Comparison of ENCODE assay signal across 10 mouse cellular contexts in genomic region chr1:132190621-132191092, GRCm38 (mm10). TPM values are rescaled to one million over a fixed set of nuclear protein-coding genes. Genes with fewer than 3 reads are reported as not detected.
DNase-seq lines count a peak whose midpoint lies in the region; ATAC-seq and TF ChIP-seq lines count a peak whose summit lies in the region.
"Had no signal": no experiment of that assay in that cellular context is flagged by ENCODE, and none has a peak within 500 bp of the region (broad histone marks: within the 10 kb centered on the region; RNA-seq: fewer than 3 reads in every experiment).

No protein-coding gene starts in this region.

- no peaks in the 10 kb centered on the region for H3K9me3 ChIP-seq in heart, embryonic 10.5 days
- no peaks in the 10 kb centered on the region for H3K9me3 ChIP-seq in intestine, embryonic 16.5 days (ENCODE audit: control insufficient read depth, low read length)
- no peaks in the 10 kb centered on the region for H3K9me3 ChIP-seq in neural tube, embryonic 13.5 days

- WGBS in heart, embryonic 10.5 days, result under 1% methylated on average over 62 of the region's 62 CpGs
- 1% methylated on average over 62 of the region's 62 CpGs for WGBS in thymus, adult 2 months
- WGBS in intestine, embryonic 16.5 days, result 0% methylated on average over 61 of the region's 62 CpGs
- WGBS in neural tube, embryonic 13.5 days, result under 1% methylated on average over 51 of the region's 62 CpGs

- peak overlapping the region; percentile 99 for H3K4me2 ChIP-seq in intestine, embryonic 16.5 days (ENCODE audit: low read depth, low read length)
- H3K4me2 ChIP-seq in neural tube, embryonic 13.5 days, result peak overlapping the region; percentile 86

- H3K36me3 ChIP-seq in heart, embryonic 10.5 days, result no peaks in the 10 kb centered on the region
- H3K36me3 ChIP-seq in thymus, adult 2 months (ENCODE audit: control insufficient read depth, insufficient read depth, low read length), result no peaks in the 10 kb centered on the region
- H3K36me3 ChIP-seq in intestine, embryonic 16.5 days (ENCODE audit: control insufficient read depth, insufficient read depth, low read length), result no peaks in the 10 kb centered on the region
- H3K36me3 ChIP-seq in neural tube, embryonic 13.5 days, result no peaks in the 10 kb centered on the region

- no peak for DNase-seq in heart, embryonic 10.5 days (ENCODE audit: low spot score)
- DNase-seq in heart, postnatal 25 days (ENCODE audit: low spot score), result no peak
- DNase-seq in thymus, postnatal 25 days, result peak; percentile 3
- DNase-seq in thymus, adult 2 months, result no peak
- no peak for DNase-seq in c-Kit-positive CD71-positive TER-119-positive erythroid progenitor cells, embryonic 14.5 days (ENCODE audit: low spot score)
- no peak for DNase-seq in ovary, postnatal 14 days (ENCODE audit: low spot score)

- peak overlapping the region; percentile 68 for H3K4me3 ChIP-seq in heart, embryonic 10.5 days
- H3K4me3 ChIP-seq in thymus, adult 2 months (ENCODE audit: control insufficient read depth, insufficient read depth, low read length), result no peak overlapping the region
- peak overlapping the region; percentile 64 for H3K4me3 ChIP-seq in intestine, embryonic 16.5 days (ENCODE audit: low read length)
- peak overlapping the region; percentile 76 for H3K4me3 ChIP-seq in neural tube, embryonic 13.5 days

- peak overlapping the region; percentile 54 for H3K9ac ChIP-seq in intestine, embryonic 16.5 days (ENCODE audit: low read depth, low read length)
- H3K9ac ChIP-seq in neural tube, embryonic 13.5 days, result peak overlapping the region; percentile 97

- no peak for TF ChIP-seq CTCF in thymus, adult 2 months (IDR thresholded peaks at IDR 0.05; ENCODE audit: borderline replicate concordance, control insufficient read depth, extremely low read depth, insufficient read depth, low read length, poor library complexity)

- peaks cover 45% of the 10 kb centered on the region for H3K4me1 ChIP-seq in heart, embryonic 10.5 days
- peaks cover 3% of the 10 kb centered on the region; the same call in 1 of the 2 replicates for H3K4me1 ChIP-seq in thymus, adult 2 months (replicated peaks; ENCODE audit: control insufficient read depth, insufficient read depth, low read length)
- peaks cover 23% of the 10 kb centered on the region for H3K4me1 ChIP-seq in intestine, embryonic 16.5 days (ENCODE audit: control insufficient read depth, insufficient read depth, low read length)
- H3K4me1 ChIP-seq in neural tube, embryonic 13.5 days (replicated peaks), result peaks cover 60% of the 10 kb centered on the region

- no peak for TF ChIP-seq POLR2A in thymus, adult 2 months (IDR thresholded peaks at IDR 0.05; ENCODE audit: control insufficient read depth, extremely low read depth, insufficient read depth, low read length, poor library complexity)

- peaks cover 90% of the 10 kb centered on the region for H3K27me3 ChIP-seq in heart, embryonic 10.5 days (ENCODE audit: insufficient read depth, poor library complexity, severe bottlenecking)
- H3K27me3 ChIP-seq in thymus, adult 2 months (ENCODE audit: control insufficient read depth, insufficient read depth, low read length), result peaks cover 14% of the 10 kb centered on the region; the same call in 1 of the 2 replicates
- H3K27me3 ChIP-seq in intestine, embryonic 16.5 days (replicated peaks; ENCODE audit: control insufficient read depth, insufficient read depth, low read length), result peaks cover 59% of the 10 kb centered on the region
- peaks cover 22% of the 10 kb centered on the region for H3K27me3 ChIP-seq in neural tube, embryonic 13.5 days

- ATAC-seq in intestine, embryonic 16.5 days, result peak; percentile 39
- peak; percentile 30 for ATAC-seq in neural tube, embryonic 13.5 days (ENCODE audit: low read depth)

- peak overlapping the region; percentile 75 for H3K27ac ChIP-seq in heart, embryonic 10.5 days
- H3K27ac ChIP-seq in thymus, adult 2 months (ENCODE audit: control insufficient read depth, insufficient read depth, low read length), result no peak overlapping the region
- no peak overlapping the region for H3K27ac ChIP-seq in intestine, embryonic 16.5 days (ENCODE audit: low read length)
- peak overlapping the region; percentile 100 for H3K27ac ChIP-seq in neural tube, embryonic 13.5 days (replicated peaks)

- intact Hi-C loops in heart, postnatal 25 days (cut with DNase I), result no loop called here

RNA-seq across cellular contexts. Expression of gene Lemd1, which starts 0.6 kb away (rescaled TPM):
- polyA plus RNA-seq in heart, embryonic 10.5 days (2016; fragmentation: Nextera tagmentation; extraction: Ambion mirVana), result 0.12 and 0.49 TPM in 2 replicates
- not detected for total RNA-seq in heart, postnatal 25 days (2021)
- not detected in 2 replicates for polyA plus RNA-seq in thymus, adult 2 months (2012; rRNA removed)
- not detected in 2 replicates for polyA plus RNA-seq in intestine, embryonic 16.5 days (2015; fragmentation: Nextera tagmentation; extraction: Ambion mirVana)
- 19.1 and 22.6 TPM in 2 replicates for polyA plus RNA-seq in neural tube, embryonic 13.5 days (2015; fragmentation: Nextera tagmentation; extraction: Ambion mirVana)
- total RNA-seq: heart, postnatal 10 days; MEL had no signal

RNA-seq across cellular contexts. Expression of gene AC124108.1, which starts 0.6 kb away (rescaled TPM):
- 0.05 TPM in 1 of 2 replicates, not detected in the other for polyA plus RNA-seq in heart, embryonic 10.5 days (2016; fragmentation: Nextera tagmentation; extraction: Ambion mirVana)
- total RNA-seq in heart, postnatal 25 days (2021), result not detected
- polyA plus RNA-seq in thymus, adult 2 months (2012; rRNA removed), result 0.03 TPM in 1 of 2 replicates, not detected in the other
- polyA plus RNA-seq in intestine, embryonic 16.5 days (2015; fragmentation: Nextera tagmentation; extraction: Ambion mirVana), result 0.04 and 0.07 TPM in 2 replicates
- polyA plus RNA-seq in neural tube, embryonic 13.5 days (2015; fragmentation: Nextera tagmentation; extraction: Ambion mirVana), result 2.7 and 3.5 TPM in 2 replicates
- total RNA-seq: heart, postnatal 10 days; MEL had no signal

RNA-seq across cellular contexts. Expression of gene Gm10188, which starts 38.9 kb away (rescaled TPM):
- polyA plus RNA-seq in heart, embryonic 10.5 days (2016; fragmentation: Nextera tagmentation; extraction: Ambion mirVana), result not detected in 2 replicates
- not detected for total RNA-seq in heart, postnatal 25 days (2021)
- not detected in 2 replicates for polyA plus RNA-seq in thymus, adult 2 months (2012; rRNA removed)
- not detected in 2 replicates for polyA plus RNA-seq in intestine, embryonic 16.5 days (2015; fragmentation: Nextera tagmentation; extraction: Ambion mirVana)
- polyA plus RNA-seq in neural tube, embryonic 13.5 days (2015; fragmentation: Nextera tagmentation; extraction: Ambion mirVana), result not detected in 2 replicates
- total RNA-seq: heart, postnatal 10 days; MEL had no signal

RNA-seq across cellular contexts. Expression of gene Cdk18, which starts 51.2 kb away (rescaled TPM):
- 6.8 and 6.9 TPM in 2 replicates for polyA plus RNA-seq in heart, embryonic 10.5 days (2016; fragmentation: Nextera tagmentation; extraction: Ambion mirVana)
- 10 to 100 TPM; 10.9 to 12.0 TPM for total RNA-seq in heart, postnatal 25 days (2021)
- polyA plus RNA-seq in thymus, adult 2 months (2012; rRNA removed), result 7.6 and 8.6 TPM in 2 replicates
- 16.9 and 20.2 TPM in 2 replicates for polyA plus RNA-seq in intestine, embryonic 16.5 days (2015; fragmentation: Nextera tagmentation; extraction: Ambion mirVana)
- 0.11 and 0.47 TPM in 2 replicates for polyA plus RNA-seq in neural tube, embryonic 13.5 days (2015; fragmentation: Nextera tagmentation; extraction: Ambion mirVana)

Comparison
In these comparisons a context has a peak if more than half of its experiments do, and no peak if none do; other contexts are left out.
1. H3K27ac ChIP-seq: peak in heart, embryonic 10.5 days (single experiment) and neural tube, embryonic 13.5 days (single experiment); none in thymus, adult 2 months (single experiment) and intestine, embryonic 16.5 days (single experiment).
2. RNA of gene Lemd1, which starts 0.6 kb away (polyA plus RNA-seq): 19.1 to 22.6 TPM in neural tube, embryonic 13.5 days; 0.12 to 0.49 TPM in heart, embryonic 10.5 days, not detected in intestine, embryonic 16.5 days and not detected in thymus, adult 2 months; every median in the first group is over 10 times any median in the second.